Mouse (Mus musculus): Measurements from ENCODE around the gene Dapk3. TPM values are rescaled to one million over a fixed set of nuclear protein-coding genes. Genes with fewer than 3 reads are reported as not detected.

The Dapk3 gene
- polyA plus RNA-seq (2015; fragmentation: Nextera tagmentation; extraction: Ambion mirVana) = 42.8 and 43.3 TPM in 2 replicates

- Histone ChIP-seq H3K9me3 (replicated peaks; ENCODE audit: low read length) (no peaks in the 10 kb centered on the region), H3K4me2 (ENCODE audit: low read length) (peak within 1 kb of the TSS; percentile 59), H3K4me3 (replicated peaks; ENCODE audit: low read depth, low read length) (peak within 1 kb of the TSS; percentile 56), H3K4me1 (replicated peaks; ENCODE audit: insufficient read depth, low read length) (peaks cover 11% of the 10 kb centered on the region; the same call in 1 of the 2 replicates), H3K36me3 (ENCODE audit: insufficient read depth, low read length) (peaks cover 55% of the 10 kb centered on the region), H3K27me3 (ENCODE audit: insufficient read depth, low read length) (no peaks in the 10 kb centered on the region), H3K27ac (peak within 1 kb of the TSS; percentile 77), H3K9ac (ENCODE audit: low read depth, low read length) (peak within 1 kb of the TSS; percentile 73)
- WGBS = 5% methylated on average over 53 of the region's 53 CpGs
- DNase-seq (ENCODE audit: low spot score) (peak; percentile 100), ATAC-seq (replicated peaks; ENCODE audit: low FRiP score, low read depth) (peak; percentile 94)
- no peak for TF ChIP-seq CTCF (IDR thresholded peaks at IDR 0.05; ENCODE audit: low read depth)
Measured at GRCm38 (mm10) chr10:81182336-81183333, at the start of gene Dapk3. TSS of gene Dapk3 (plus strand) at chr10:81183005.

- H3K27me3 ChIP-seq (ENCODE audit: insufficient read depth, low read length) = no peaks in the 10 kb centered on the region
- TF ChIP-seq CTCF (IDR thresholded peaks at IDR 0.05; ENCODE audit: low read depth) = no peak
- no peak for ATAC-seq (replicated peaks; ENCODE audit: low FRiP score, low read depth)
- H3K9ac ChIP-seq (ENCODE audit: low read depth, low read length) = no peak overlapping the region
- H3K4me1 ChIP-seq (replicated peaks; ENCODE audit: insufficient read depth, low read length) = no peaks in the 10 kb centered on the region; the same call in 1 of the 2 replicates
- peak overlapping the region; percentile 100 for H3K4me2 ChIP-seq (ENCODE audit: low read length)
- no peaks in the 10 kb centered on the region for H3K36me3 ChIP-seq (ENCODE audit: insufficient read depth, low read length)
- peak overlapping the region; percentile 4; the same call in 1 of the 2 replicates for H3K4me3 ChIP-seq (replicated peaks; ENCODE audit: low read depth, low read length)
- no peaks in the 10 kb centered on the region for H3K9me3 ChIP-seq (replicated peaks; ENCODE audit: low read length)
- H3K27ac ChIP-seq = no peak overlapping the region
- DNase-seq (ENCODE audit: low spot score) = peak; percentile 28
- WGBS = 7% methylated on average over 13 of the region's 16 CpGs
Measured at GRCm38 (mm10) chr10:81134181-81134587, 48.6 kb upstream of the Dapk3 start.

- ATAC-seq (replicated peaks; ENCODE audit: low FRiP score, low read depth) = no peak
- peak within 1 kb of the TSS; percentile 100 for H3K4me2 ChIP-seq (ENCODE audit: low read length)
- DNase-seq (ENCODE audit: low spot score) = peak; percentile 45
- WGBS = 2% methylated on average over 39 of the region's 41 CpGs
- no peaks in the 10 kb centered on the region for H3K36me3 ChIP-seq (ENCODE audit: insufficient read depth, low read length)
- peaks cover 6% of the 10 kb centered on the region; the same call in 1 of the 2 replicates for H3K4me1 ChIP-seq (replicated peaks; ENCODE audit: insufficient read depth, low read length)
- no peak for TF ChIP-seq CTCF (IDR thresholded peaks at IDR 0.05; ENCODE audit: low read depth)
- no peaks in the 10 kb centered on the region for H3K27me3 ChIP-seq (ENCODE audit: insufficient read depth, low read length)
- no peaks in the 10 kb centered on the region for H3K9me3 ChIP-seq (replicated peaks; ENCODE audit: low read length)
- peak within 1 kb of the TSS; percentile 100 for H3K27ac ChIP-seq
- peak within 1 kb of the TSS; percentile 99 for H3K4me3 ChIP-seq (replicated peaks; ENCODE audit: low read depth, low read length)
- H3K9ac ChIP-seq (ENCODE audit: low read depth, low read length) = peak within 1 kb of the TSS; percentile 99
Measured at GRCm38 (mm10) chr10:81134966-81135681, 47.7 kb upstream of the Dapk3 start, which contains the start of gene Zbtb7a. TSS of gene Zbtb7a (plus strand) at chr10:81135220.

GRCm38 (mm10) chr10:81135831-81136705 is 46.7 kb upstream of the Dapk3 start:
- Histone ChIP-seq H3K4me3 (replicated peaks; ENCODE audit: low read depth, low read length) (peak overlapping the region; percentile 99), H3K9me3 (replicated peaks; ENCODE audit: low read length) (no peaks in the 10 kb centered on the region), H3K27me3 (ENCODE audit: insufficient read depth, low read length) (no peaks in the 10 kb centered on the region), H3K9ac (ENCODE audit: low read depth, low read length) (peak overlapping the region; percentile 99), H3K4me2 (ENCODE audit: low read length) (peak overlapping the region; percentile 100), H3K4me1 (replicated peaks; ENCODE audit: insufficient read depth, low read length) (peaks cover 16% of the 10 kb centered on the region), H3K27ac (peak overlapping the region; percentile 100), H3K36me3 (ENCODE audit: insufficient read depth, low read length) (no peaks in the 10 kb centered on the region)
- WGBS = under 1% methylated on average over 76 of the region's 86 CpGs
- ATAC-seq (replicated peaks; ENCODE audit: low FRiP score, low read depth) (peak; percentile 8), DNase-seq (ENCODE audit: low spot score) (peak; percentile 92)
- TF ChIP-seq CTCF (IDR thresholded peaks at IDR 0.05; ENCODE audit: low read depth) = no peak

GRCm38 (mm10) chr10:81136706-81137231 is 46.0 kb upstream of the Dapk3 start:
- ATAC-seq (replicated peaks; ENCODE audit: low FRiP score, low read depth) (peak; percentile 37), DNase-seq (ENCODE audit: low spot score) (no peak)
- no peaks in the 10 kb centered on the region for H3K36me3 ChIP-seq (ENCODE audit: insufficient read depth, low read length)
- no peaks in the 10 kb centered on the region for H3K27me3 ChIP-seq (ENCODE audit: insufficient read depth, low read length)
- under 1% methylated on average over 44 of the region's 50 CpGs for WGBS
- peak overlapping the region; percentile 99 for H3K4me3 ChIP-seq (replicated peaks; ENCODE audit: low read depth, low read length)
- H3K9ac ChIP-seq (ENCODE audit: low read depth, low read length) = peak overlapping the region; percentile 99
- H3K4me2 ChIP-seq (ENCODE audit: low read length) = peak overlapping the region; percentile 100
- TF ChIP-seq CTCF (IDR thresholded peaks at IDR 0.05; ENCODE audit: low read depth) = no peak
- peak overlapping the region; percentile 100 for H3K27ac ChIP-seq
- H3K4me1 ChIP-seq (replicated peaks; ENCODE audit: insufficient read depth, low read length) = peaks cover 20% of the 10 kb centered on the region
- no peaks in the 10 kb centered on the region for H3K9me3 ChIP-seq (replicated peaks; ENCODE audit: low read length)

Measured in kidney, postnatal 0 days (tissue).